Mouse (Mus musculus) small intestine, adult 2 months (tissue): ENCODE results near the gene Fam219b.

Experiments
- CTCF ChIP-seq: fragments of 200-500 bp; IDR thresholded peaks from 2 replicates; pipeline ENCODE4 v1.5.1; 2012; ENCODE audit warnings: low read depth, mild to moderate bottlenecking, control low read depth, inconsistent platforms, low read length, moderate library complexity, mixed read lengths; ENCODE audit not compliant: insufficient replicate concordance, insufficient read length; ENCODE audit errors: extremely low read depth
- POLR2A ChIP-seq: fragments of 200-500 bp; IDR thresholded peaks from 2 replicates; pipeline ENCODE4 v1.6.1; 2012; ENCODE audit warnings: low read depth, mild to moderate bottlenecking, control low read depth, inconsistent platforms, low read length, moderate library complexity

- TF ChIP-seq CTCF (no peak), POLR2A (peak; percentile 88)
Measured at GRCm38 (mm10) chr9:57560861-57561710, 23.8 kb downstream of the Fam219b start, which contains the start of gene Scamp2.
